Mouse (Mus musculus) small intestine, adult 2 months (tissue): ENCODE data around the gene AW822073.
"Not testable (repeated sequence)": the region's sequence is repeated elsewhere in the genome, so short reads cannot be mapped to it uniquely, and the experiment has no call there.

Source experiments
- CTCF ChIP-seq: fragments of 200-500 bp; IDR thresholded peaks from 2 replicates; pipeline ENCODE4 v1.5.1; 2012; ENCODE audit warnings: low read depth, mild to moderate bottlenecking, control low read depth, inconsistent platforms, low read length, moderate library complexity, mixed read lengths; ENCODE audit not compliant: insufficient replicate concordance, insufficient read length; ENCODE audit errors: extremely low read depth
- POLR2A ChIP-seq: fragments of 200-500 bp; IDR thresholded peaks from 2 replicates; pipeline ENCODE4 v1.6.1; 2012; ENCODE audit warnings: low read depth, mild to moderate bottlenecking, control low read depth, inconsistent platforms, low read length, moderate library complexity

DNA sequence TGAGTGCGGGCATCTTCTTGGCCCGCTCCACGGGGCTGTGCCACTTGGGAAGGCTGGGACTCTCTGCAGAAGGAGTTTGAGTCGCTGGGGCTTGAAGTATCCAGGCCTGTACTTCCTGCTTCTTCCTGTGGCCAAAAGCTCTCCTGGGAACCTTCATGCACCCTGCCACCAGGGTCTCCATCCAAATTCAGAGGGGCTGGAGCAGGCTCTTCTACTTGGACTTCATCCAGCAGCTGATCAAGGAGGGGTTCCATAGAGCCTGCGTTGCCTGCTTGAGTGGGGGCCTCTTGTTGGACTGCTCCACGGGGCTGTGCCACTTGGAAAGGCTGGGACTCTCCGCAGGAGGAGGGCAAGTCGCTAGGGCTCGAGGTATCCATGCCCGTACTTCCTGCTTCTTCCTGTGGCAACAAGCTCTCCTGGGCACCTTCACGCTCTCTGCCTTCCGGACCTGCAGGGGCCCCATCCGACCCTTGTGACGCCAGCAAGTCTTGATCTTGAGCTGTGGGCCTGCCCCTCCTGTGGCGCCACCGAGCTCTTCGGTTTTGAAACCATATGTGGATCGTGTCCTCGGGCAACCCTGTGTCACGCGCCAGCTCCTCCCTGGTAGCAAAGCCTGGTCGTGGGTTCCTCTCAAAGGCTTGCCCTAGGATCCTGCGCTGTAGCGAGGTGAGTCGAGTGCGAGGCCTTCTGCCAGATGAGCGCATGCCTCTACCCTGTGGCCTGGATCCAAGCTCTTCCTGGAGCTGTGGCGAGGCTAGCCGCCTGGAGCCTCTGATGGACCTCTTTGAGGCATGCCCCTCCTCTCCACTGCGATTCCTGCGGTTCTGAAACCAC, 541 bp downstream of the AW822073 start:
- 0 out of 2 replicates have a peak, but pooled peaks have one; percentile 0 for TF ChIP-seq POLR2A
- TF ChIP-seq CTCF = not testable (repeated sequence)
